Mouse (Mus musculus) limb, embryonic 12.5 days (tissue): ENCODE measurements around the gene Gm45713. TPM values are rescaled to one million over a fixed set of nuclear protein-coding genes. Genes with fewer than 3 reads are reported as not detected.
"Not testable (repeated sequence)": the region's sequence is repeated elsewhere in the genome, so short reads cannot be mapped to it uniquely, and the experiment has no call there.

Source experiments
- ATAC-seq: fragments of 200-750 bp; cut with Nextera tagmentation; 2 replicates; pipeline ENCODE4 v1.8.0; 2017; ENCODE audit warnings: low read depth, moderate TSS enrichment; ENCODE audit not compliant: insufficient number of reproducible peaks, insufficient read depth, low FRiP score, low TSS enrichment
- H3K27ac ChIP-seq: fragments of 300-500 bp; sonication (generic); 2 replicates; pipeline ENCODE4 v1.5.1; 2016; ENCODE audit warnings: mild to moderate bottlenecking, moderate library complexity
- H3K27me3 ChIP-seq: fragments of 300-500 bp; sonication (generic); 2 replicates; pipeline ENCODE4 v1.6.1; 2016; ENCODE audit warnings: mild to moderate bottlenecking, moderate library complexity
- H3K36me3 ChIP-seq: fragments of 300-500 bp; sonication (generic); 2 replicates; pipeline ENCODE4 v1.6.1; 2016; ENCODE audit warnings: mild to moderate bottlenecking, moderate library complexity
- H3K4me1 ChIP-seq: fragments of 300-500 bp; sonication (generic); replicated peaks from 2 replicates; pipeline ENCODE4 v1.6.1; 2016
- H3K4me2 ChIP-seq: fragments of 300-500 bp; sonication (generic); 2 replicates; pipeline ENCODE4 v1.6.1; 2016; ENCODE audit warnings: mild to moderate bottlenecking, moderate library complexity
- H3K4me3 ChIP-seq: fragments of 300-500 bp; sonication (generic); replicated peaks from 2 replicates; pipeline ENCODE4 v1.5.1; 2016; ENCODE audit warnings: mild to moderate bottlenecking
- H3K9ac ChIP-seq: fragments of 300-500 bp; sonication (generic); replicated peaks from 2 replicates; pipeline ENCODE4 v1.6.1; 2016; ENCODE audit warnings: mild to moderate bottlenecking, moderate library complexity
- H3K9me3 ChIP-seq: fragments of 300-500 bp; sonication (generic); 2 replicates; pipeline ENCODE4 v1.6.1; 2016; ENCODE audit warnings: mild to moderate bottlenecking, moderate library complexity
- WGBS: fragments of 180-500 bp; shearing (Covaris S2); methylation state at CpG from one replicate; pipeline ENCODE4 v1.1.7; 2016; 5-methylcytosine and 5-hydroxymethylcytosine counted together
- polyA plus RNA-seq: library from polyadenylated mRNA; unstranded; fragments of >200 nt; fragmentation: Nextera tagmentation; extraction: Ambion mirVana; gene quantifications from 2 replicates; pipeline ENCODE4 v1.2.1, GENCODE M21; 2016

Gm45713 gene
- polyA plus RNA-seq, 1 experiment from 2014 or later: not detected

GRCm38 (mm10) chr7:45174567-45175280 lies 38.7 kb upstream of the Gm45713 start:
- WGBS: 4% methylated on average over 28 of the region's 29 CpGs
- H3K4me3 ChIP-seq: peak overlapping the region; percentile 17
- peak overlapping the region; percentile 30 for H3K4me2 ChIP-seq
- no peak for ATAC-seq
- no peaks in the 10 kb centered on the region for H3K36me3 ChIP-seq
- H3K9ac ChIP-seq: no peak overlapping the region
- peaks cover 97% of the 10 kb centered on the region for H3K27me3 ChIP-seq
- H3K4me1 ChIP-seq: peaks cover 16% of the 10 kb centered on the region
- no peak overlapping the region for H3K27ac ChIP-seq
- H3K9me3 ChIP-seq: peaks cover 21% of the 10 kb centered on the region

- H3K36me3 ChIP-seq: not testable (repeated sequence)
- 64% methylated on average over 1 of the region's 1 CpGs for WGBS
- peaks cover 97% of the 10 kb centered on the region for H3K27me3 ChIP-seq
These were observed 37.7 kb upstream of the Gm45713 start for GRCm38 (mm10) chr7:45173772-45174171.

GRCm38 (mm10) chr7:45172974-45173373 lies 36.9 kb upstream of the Gm45713 start:
- Histone ChIP-seq H3K27me3 (peaks cover 97% of the 10 kb centered on the region), H3K36me3 (no peaks in the 10 kb centered on the region), H3K27ac (no peak overlapping the region), H3K4me1 (peaks cover 16% of the 10 kb centered on the region), H3K9me3 (peaks cover 33% of the 10 kb centered on the region), H3K4me3 (no peak overlapping the region), H3K9ac (no peak overlapping the region), H3K4me2 (no peak overlapping the region)
- 55% methylated on average over 7 of the region's 7 CpGs for WGBS
- ATAC-seq: no peak

More at GRCm38 (mm10) chr7:45173772-45174171, 37.7 kb upstream of the Gm45713 start:
- H3K9ac ChIP-seq, H3K27ac ChIP-seq, H3K4me2 ChIP-seq, ATAC-seq, H3K4me3 ChIP-seq: not testable (repeated sequence)
- peaks cover 16% of the 10 kb centered on the region for H3K4me1 ChIP-seq
- H3K9me3 ChIP-seq: peaks cover 31% of the 10 kb centered on the region

GRCm38 (mm10) chr7:45169495-45169894 lies 33.5 kb upstream of the Gm45713 start:
- whole genome bisulfite sequencing: 93% methylated on average over 3 of the region's 3 CpGs
- no peak overlapping the region for H3K9ac ChIP-seq
- no peak for ATAC-seq
- H3K27ac ChIP-seq: no peak overlapping the region
- peaks cover 36% of the 10 kb centered on the region for H3K9me3 ChIP-seq
- H3K36me3 ChIP-seq: no peaks in the 10 kb centered on the region
- peaks cover under 1% of the 10 kb centered on the region; the same call in 1 of the 2 replicates for H3K4me1 ChIP-seq
- H3K4me3 ChIP-seq: no peak overlapping the region
- H3K27me3 ChIP-seq: peaks cover 97% of the 10 kb centered on the region
- H3K4me2 ChIP-seq: no peak overlapping the region

- peaks cover 5% of the 10 kb centered on the region; the same call in 1 of the 2 replicates for H3K4me1 ChIP-seq
- 7% methylated on average over 24 of the region's 24 CpGs for WGBS
- ATAC-seq: no peak
- no peak overlapping the region for H3K9ac ChIP-seq
- H3K27ac ChIP-seq: no peak overlapping the region
- no peaks in the 10 kb centered on the region for H3K36me3 ChIP-seq
- H3K4me2 ChIP-seq: no peak overlapping the region
- H3K27me3 ChIP-seq: peaks cover 98% of the 10 kb centered on the region
- H3K4me3 ChIP-seq: 0 out of 2 replicates have a peak overlapping the region, but pooled peaks have one; percentile 9
- peaks cover 36% of the 10 kb centered on the region for H3K9me3 ChIP-seq
These were observed 32.6 kb upstream of the Gm45713 start for GRCm38 (mm10) chr7:45168656-45169055.

GRCm38 (mm10) chr7:45167761-45168445 lies 31.9 kb upstream of the Gm45713 start:
- Histone ChIP-seq H3K4me3 (no peak overlapping the region), H3K27me3 (peaks cover 100% of the 10 kb centered on the region), H3K9ac (no peak overlapping the region), H3K27ac (no peak overlapping the region), H3K4me2 (no peak overlapping the region), H3K36me3 (no peaks in the 10 kb centered on the region), H3K9me3 (peaks cover 34% of the 10 kb centered on the region), H3K4me1 (peaks cover 5% of the 10 kb centered on the region; the same call in 1 of the 2 replicates)
- WGBS: 4% methylated on average over 19 of the region's 19 CpGs
- ATAC-seq: no peak

- ATAC-seq: no peak
- Histone ChIP-seq H3K27me3 (peaks cover 97% of the 10 kb centered on the region), H3K9me3 (peaks cover 30% of the 10 kb centered on the region), H3K27ac (no peak overlapping the region), H3K4me2 (no peak overlapping the region), H3K9ac (no peak overlapping the region), H3K4me3 (no peak overlapping the region), H3K4me1 (peaks cover 11% of the 10 kb centered on the region; the same call in 1 of the 2 replicates), H3K36me3 (no peaks in the 10 kb centered on the region)
- 17% methylated on average over 10 of the region's 10 CpGs for WGBS
These were observed 30.9 kb upstream of the Gm45713 start for GRCm38 (mm10) chr7:45166950-45167401.

- peaks cover 15% of the 10 kb centered on the region; the same call in 1 of the 2 replicates for H3K4me1 ChIP-seq
- H3K36me3 ChIP-seq: peaks cover 1% of the 10 kb centered on the region; the same call in 1 of the 2 replicates
- ATAC-seq: no peak
- H3K4me3 ChIP-seq: no peak overlapping the region
- 42% methylated on average over 11 of the region's 11 CpGs for WGBS
- no peak overlapping the region for H3K9ac ChIP-seq
- H3K4me2 ChIP-seq: no peak overlapping the region
- peaks cover 25% of the 10 kb centered on the region for H3K9me3 ChIP-seq
- no peak overlapping the region for H3K27ac ChIP-seq
- H3K27me3 ChIP-seq: peaks cover 84% of the 10 kb centered on the region
These were observed 29.7 kb upstream of the Gm45713 start for GRCm38 (mm10) chr7:45165701-45166100.

- ATAC-seq: no peak
- WGBS: 66% methylated on average over 5 of the region's 5 CpGs
- peaks cover 10% of the 10 kb centered on the region for H3K36me3 ChIP-seq
These were observed 28.8 kb upstream of the Gm45713 start for GRCm38 (mm10) chr7:45164833-45165232.

GRCm38 (mm10) chr7:45163735-45164490 lies 27.9 kb upstream of the Gm45713 start, which contains the start of gene Slc17a7:
Gene Slc17a7, plus strand, starts transcription at chr7:45163949.
- no peak within 1 kb of the TSS for H3K27ac ChIP-seq
- peaks cover 7% of the 10 kb centered on the region; the same call in 1 of the 2 replicates for H3K9me3 ChIP-seq
- peaks cover 19% of the 10 kb centered on the region for H3K36me3 ChIP-seq
- peaks cover 15% of the 10 kb centered on the region; the same call in 1 of the 2 replicates for H3K4me1 ChIP-seq
- WGBS: 2% methylated on average over 41 of the region's 41 CpGs
- H3K9ac ChIP-seq: peak within 1 kb of the TSS; percentile 61
- peak within 1 kb of the TSS; percentile 70 for H3K4me2 ChIP-seq
- ATAC-seq: no peak
- H3K4me3 ChIP-seq: peak within 1 kb of the TSS; percentile 44
- peaks cover 67% of the 10 kb centered on the region for H3K27me3 ChIP-seq

More at GRCm38 (mm10) chr7:45164833-45165232, 28.8 kb upstream of the Gm45713 start:
- Histone ChIP-seq H3K9ac (no peak overlapping the region), H3K27me3 (peaks cover 76% of the 10 kb centered on the region), H3K4me1 (peaks cover 15% of the 10 kb centered on the region; the same call in 1 of the 2 replicates), H3K27ac (no peak overlapping the region), H3K4me2 (no peak overlapping the region), H3K4me3 (no peak overlapping the region), H3K9me3 (peaks cover 16% of the 10 kb centered on the region)
